Comparison of ENCODE assay signal across 17 mouse cellular contexts in genomic region chr9:57949102-57949704, GRCm38 (mm10). TPM values are rescaled to one million over a fixed set of nuclear protein-coding genes. Genes with fewer than 3 reads are reported as not detected.
DNase-seq lines count a peak whose midpoint lies in the region; ATAC-seq and TF ChIP-seq lines count a peak whose summit lies in the region.
"Had no signal": no experiment of that assay in that cellular context is flagged by ENCODE, and none has a peak within 500 bp of the region (broad histone marks: within the 10 kb centered on the region; RNA-seq: fewer than 3 reads in every experiment).

No protein-coding gene starts in this region.

- no peak for TF ChIP-seq CTCF in intestine, postnatal 0 days (IDR thresholded peaks at IDR 0.05; ENCODE audit: low read depth)
- TF ChIP-seq CTCF in cortical plate, adult 2 months (IDR thresholded peaks at IDR 0.05; ENCODE audit: extremely low read depth, insufficient read depth, low read length) = no peak

- no peak overlapping the region for H3K4me3 ChIP-seq in intestine, postnatal 0 days (ENCODE audit: low read depth, low read length)
- H3K4me3 ChIP-seq in intestine, embryonic 15.5 days (replicated peaks) = no peak overlapping the region
- H3K4me3 ChIP-seq in cortical plate, adult 2 months (ENCODE audit: insufficient read depth, low read length) = no peak overlapping the region
- no peak overlapping the region for H3K4me3 ChIP-seq in embryonic facial prominence, embryonic 10.5 days
- H3K4me3 ChIP-seq: erythroblast, embryonic 14.5 days; heart, embryonic 13.5 days; kidney, embryonic 15.5 days; liver, embryonic 13.5 days had no signal

- peaks cover 37% of the 10 kb centered on the region for H3K4me1 ChIP-seq in intestine, postnatal 0 days (replicated peaks; ENCODE audit: control insufficient read depth, insufficient read depth, low read length)
- H3K4me1 ChIP-seq in intestine, embryonic 15.5 days (replicated peaks) = peaks cover 12% of the 10 kb centered on the region
- H3K4me1 ChIP-seq in cortical plate, adult 2 months (ENCODE audit: control insufficient read depth, insufficient read depth, low read length) = peaks cover 37% of the 10 kb centered on the region
- H3K4me1 ChIP-seq in embryonic facial prominence, embryonic 10.5 days = peaks cover 69% of the 10 kb centered on the region
- H3K4me1 ChIP-seq: liver, embryonic 13.5 days had no signal

- no peak overlapping the region for H3K9ac ChIP-seq in intestine, postnatal 0 days (ENCODE audit: low read depth, low read length)
- H3K9ac ChIP-seq in intestine, embryonic 15.5 days = no peak overlapping the region
- H3K9ac ChIP-seq: heart, embryonic 13.5 days; kidney, embryonic 15.5 days; liver, embryonic 13.5 days had no signal

- 0 out of 2 replicates have a peak, but pooled peaks have one; percentile 7 for ATAC-seq in frontal cortex, adult (ENCODE audit: low TSS enrichment)
- ATAC-seq in intestine, postnatal 0 days = no peak
- ATAC-seq in intestine, embryonic 15.5 days = no peak

- WGBS in intestine, postnatal 0 days = 86% methylated on average over 8 of the region's 8 CpGs
- WGBS in intestine, embryonic 15.5 days = 88% methylated on average over 8 of the region's 8 CpGs
- 88% methylated on average over 8 of the region's 8 CpGs for WGBS in embryonic facial prominence, embryonic 10.5 days

- 0 out of 2 replicates have a peak overlapping the region, but pooled peaks have one; percentile 41 for H3K27ac ChIP-seq in intestine, postnatal 0 days (ENCODE audit: low read depth, low read length)
- no peak overlapping the region for H3K27ac ChIP-seq in intestine, embryonic 15.5 days
- H3K27ac ChIP-seq in cortical plate, adult 2 months (ENCODE audit: insufficient read depth, low read length) = peak overlapping the region; percentile 91
- H3K27ac ChIP-seq in embryonic facial prominence, embryonic 10.5 days (replicated peaks) = no peak overlapping the region
- H3K27ac ChIP-seq: heart, embryonic 13.5 days; kidney, embryonic 15.5 days; liver, embryonic 13.5 days had no signal

- no peak overlapping the region for H3K4me2 ChIP-seq in intestine, postnatal 0 days (replicated peaks; ENCODE audit: low read depth)
- no peak overlapping the region for H3K4me2 ChIP-seq in intestine, embryonic 15.5 days (replicated peaks)
- H3K4me2 ChIP-seq: heart, embryonic 13.5 days; kidney, embryonic 15.5 days; liver, embryonic 13.5 days had no signal

- DNase-seq in frontal cortex, postnatal 14 days (ENCODE audit: low spot score in 2 of 2) = no peak
- DNase-seq in lung, postnatal 25 days (ENCODE audit: low spot score) = peak; percentile 73
- no peak for DNase-seq in embryonic facial prominence, embryonic 10.5 days (ENCODE audit: low spot score)
- DNase-seq in embryo, embryonic 9.5 days (ENCODE audit: extremely low spot score) = no peak
- DNase-seq: adrenal gland, adult 2 months; cerebellum, adult 8-10 months; gastrocnemius, postnatal 25 days; liver, embryonic 13.5 days; right cerebral cortex, postnatal 4 days; thymus, adult 2 months had no signal

- TF ChIP-seq POLR2A in cortical plate, adult 2 months (IDR thresholded peaks at IDR 0.05; ENCODE audit: extremely low read depth, insufficient read depth, low read length) = no peak

- no peaks in the 10 kb centered on the region for H3K27me3 ChIP-seq in intestine, postnatal 0 days (replicated peaks; ENCODE audit: control insufficient read depth, insufficient read depth, low read length)
- H3K27me3 ChIP-seq in intestine, embryonic 15.5 days (replicated peaks) = no peaks in the 10 kb centered on the region; the same call in 1 of the 2 replicates
- H3K27me3 ChIP-seq in embryonic facial prominence, embryonic 10.5 days (replicated peaks; ENCODE audit: low read depth, poor library complexity, severe bottlenecking) = peaks cover 71% of the 10 kb centered on the region

- H3K36me3 ChIP-seq in intestine, postnatal 0 days (ENCODE audit: control insufficient read depth, insufficient read depth) = no peaks in the 10 kb centered on the region
- no peaks in the 10 kb centered on the region for H3K36me3 ChIP-seq in intestine, embryonic 15.5 days
- H3K36me3 ChIP-seq in embryonic facial prominence, embryonic 10.5 days (replicated peaks) = no peaks in the 10 kb centered on the region
- H3K36me3 ChIP-seq: heart, embryonic 13.5 days; kidney, embryonic 15.5 days; liver, embryonic 13.5 days had no signal

- no peaks in the 10 kb centered on the region for H3K9me3 ChIP-seq in intestine, postnatal 0 days (ENCODE audit: control insufficient read depth)
- no peaks in the 10 kb centered on the region for H3K9me3 ChIP-seq in intestine, embryonic 15.5 days
- no peaks in the 10 kb centered on the region for H3K9me3 ChIP-seq in embryonic facial prominence, embryonic 10.5 days
- H3K9me3 ChIP-seq: heart, embryonic 13.5 days; kidney, embryonic 15.5 days; liver, embryonic 13.5 days had no signal

RNA-seq across cellular contexts. Expression of gene Sema7a, which starts 9.3 kb away (rescaled TPM):
- 6.9 and 7.1 TPM in 2 replicates for polyA plus RNA-seq in intestine, postnatal 0 days (2015; fragmentation: Nextera tagmentation; extraction: Ambion mirVana)
- polyA plus RNA-seq in intestine, embryonic 15.5 days (2015; fragmentation: Nextera tagmentation; extraction: Ambion mirVana) = 0.58 and 0.89 TPM in 2 replicates
- 147 and 154 TPM in 2 replicates for polyA plus RNA-seq in cortical plate, adult 2 months (2012; rRNA removed)
- polyA plus RNA-seq in embryonic facial prominence, embryonic 10.5 days (2016; fragmentation: Nextera tagmentation; extraction: Ambion mirVana) = 0.08 and 0.25 TPM in 2 replicates
- polyA plus RNA-seq: liver, embryonic 13.5 days had no signal

RNA-seq across cellular contexts. Expression of gene Ubl7, which starts 38.4 kb away (rescaled TPM):
- 77.1 and 80.7 TPM in 2 replicates for polyA plus RNA-seq in intestine, postnatal 0 days (2015; fragmentation: Nextera tagmentation; extraction: Ambion mirVana)
- 89.0 and 91.1 TPM in 2 replicates for polyA plus RNA-seq in intestine, embryonic 15.5 days (2015; fragmentation: Nextera tagmentation; extraction: Ambion mirVana)
- 144 and 145 TPM in 2 replicates for polyA plus RNA-seq in cortical plate, adult 2 months (2012; rRNA removed)
- polyA plus RNA-seq in embryonic facial prominence, embryonic 10.5 days (2016; fragmentation: Nextera tagmentation; extraction: Ambion mirVana) = 118 and 130 TPM in 2 replicates

RNA-seq across cellular contexts. Expression of gene Cyp11a1, which starts 57.0 kb away (rescaled TPM):
- 4.4 and 7.8 TPM in 2 replicates for polyA plus RNA-seq in intestine, postnatal 0 days (2015; fragmentation: Nextera tagmentation; extraction: Ambion mirVana)
- 9.3 and 22.1 TPM in 2 replicates for polyA plus RNA-seq in intestine, embryonic 15.5 days (2015; fragmentation: Nextera tagmentation; extraction: Ambion mirVana)
- polyA plus RNA-seq in cortical plate, adult 2 months (2012; rRNA removed) = 8.3 and 9.0 TPM in 2 replicates
- not detected in 2 replicates for polyA plus RNA-seq in embryonic facial prominence, embryonic 10.5 days (2016; fragmentation: Nextera tagmentation; extraction: Ambion mirVana)

Comparison
In these comparisons a context has a peak if more than half of its experiments do, and no peak if none do; other contexts are left out.
1. H3K27ac ChIP-seq: peak in intestine, postnatal 0 days (single experiment) and cortical plate, adult 2 months (single experiment); none in intestine, embryonic 15.5 days (single experiment) and embryonic facial prominence, embryonic 10.5 days (single experiment).
2. RNA of gene Sema7a, which starts 9.3 kb away (polyA plus RNA-seq): 147 to 154 TPM in cortical plate, adult 2 months; 6.9 to 7.1 TPM in intestine, postnatal 0 days, 0.58 to 0.89 TPM in intestine, embryonic 15.5 days and 0.08 to 0.25 TPM in embryonic facial prominence, embryonic 10.5 days; every median in the first group is over 10 times any median in the second.